Mouse (Mus musculus) lung, postnatal 36 days (tissue): ENCODE measurements around the gene Sox30.
"Not testable (repeated sequence)": the region's sequence is repeated elsewhere in the genome, so short reads cannot be mapped to it uniquely, and the experiment has no call there.

Experiments used
- DNase-seq: peaks from one replicate; pipeline ENCODE4 v3.0.0; 2022; ENCODE audit warnings: mixed read lengths

Gene Sox30

GRCm38 (mm10) chr11:46021850-46022249, 41.7 kb downstream of the Sox30 start:
- DNase-seq = no peak

GRCm38 (mm10) chr11:46022983-46023382, 42.9 kb downstream of the Sox30 start:
- no peak for DNase-seq

- peak; percentile 81 for DNase-seq
Measured at GRCm38 (mm10) chr11:46025962-46026392, 45.9 kb downstream of the Sox30 start.

- DNase-seq = no peak
Measured at GRCm38 (mm10) chr11:46027952-46028814, 48.1 kb downstream of the Sox30 start.

- no peak for DNase-seq
Measured at GRCm38 (mm10) chr11:46029485-46029884, 49.4 kb downstream of the Sox30 start.

- DNase-seq = no peak
Measured at GRCm38 (mm10) chr11:46030026-46030425, 49.9 kb downstream of the Sox30 start.

GRCm38 (mm10) chr11:46031470-46031869, 51.4 kb downstream of the Sox30 start:
- DNase-seq = peak; percentile 18

- no peak for DNase-seq
Measured at GRCm38 (mm10) chr11:46032956-46033355, 52.8 kb downstream of the Sox30 start.

- no peak for DNase-seq
Measured at GRCm38 (mm10) chr11:46036374-46036773, 56.3 kb downstream of the Sox30 start.

- no peak for DNase-seq
Measured at GRCm38 (mm10) chr11:46038901-46039300, 58.8 kb downstream of the Sox30 start.

GRCm38 (mm10) chr11:46039335-46039734, 59.2 kb downstream of the Sox30 start:
- DNase-seq = peak; percentile 14

- DNase-seq = no peak
Measured at GRCm38 (mm10) chr11:46040841-46041556, 60.9 kb downstream of the Sox30 start.

- DNase-seq = no peak
Measured at GRCm38 (mm10) chr11:46041607-46042267, 61.6 kb downstream of the Sox30 start.

GRCm38 (mm10) chr11:46044781-46045180, 64.7 kb downstream of the Sox30 start:
- DNase-seq = no peak

- DNase-seq = no peak
Measured at GRCm38 (mm10) chr11:46047264-46047663, 67.2 kb downstream of the Sox30 start.

- DNase-seq = peak; percentile 82
Measured at GRCm38 (mm10) chr11:46052105-46052659, 72.1 kb downstream of the Sox30 start, which contains the start of gene Gm12166. Gene Gm12166 (minus strand): TSS chr11:46052321.

- not testable (repeated sequence) for DNase-seq
Measured at GRCm38 (mm10) chr11:46053457-46053856, 73.3 kb downstream of the Sox30 start.

GRCm38 (mm10) chr11:46054311-46054710, 74.2 kb downstream of the Sox30 start:
- DNase-seq = no peak

GRCm38 (mm10) chr11:46054911-46055895, 75.1 kb downstream of the Sox30 start:
- DNase-seq = no peak

- peak; percentile 71 for DNase-seq
Measured at GRCm38 (mm10) chr11:46055896-46056769, 76.0 kb downstream of the Sox30 start, which contains the start of gene Adam19. Gene Adam19 (plus strand): TSS chr11:46055992.
